Mouse (Mus musculus) bone marrow, adult 2 months (tissue): ENCODE results near the gene Nfkbil1.

Experiments used
- CTCF ChIP-seq: fragments of 200-500 bp; IDR thresholded peaks from 2 replicates; pipeline ENCODE4 v1.5.1; 2011; ENCODE audit warnings: low read length, control low read depth; ENCODE audit not compliant: control insufficient read depth, insufficient read depth
- POLR2A ChIP-seq: fragments of 200-500 bp; IDR thresholded peaks from 2 replicates; pipeline ENCODE4 v1.6.1; 2011; ENCODE audit warnings: low read depth, mild to moderate bottlenecking, control low read depth, low read length, borderline replicate concordance; ENCODE audit not compliant: control insufficient read depth

- TF ChIP-seq CTCF (no peak), POLR2A (no peak)
These were observed 32.0 kb upstream of the Nfkbil1 start for GRCm38 (mm10) chr17:35267399-35268086.
